Mouse (Mus musculus) olfactory bulb, adult 2 months (tissue): ENCODE measurements around the gene Emsy.

Experiments
- CTCF ChIP-seq: fragments of 200-500 bp; IDR thresholded peaks from 2 replicates; pipeline ENCODE4 v1.5.1; 2012; ENCODE audit warnings: low read depth, mild to moderate bottlenecking, low read length, moderate library complexity; ENCODE audit not compliant: insufficient read depth
- POLR2A ChIP-seq: fragments of 200-500 bp; IDR thresholded peaks from 2 replicates; pipeline ENCODE4 v1.6.1; 2012; ENCODE audit warnings: mild to moderate bottlenecking, low read depth, low read length, moderate library complexity; ENCODE audit not compliant: insufficient read depth

DNA sequence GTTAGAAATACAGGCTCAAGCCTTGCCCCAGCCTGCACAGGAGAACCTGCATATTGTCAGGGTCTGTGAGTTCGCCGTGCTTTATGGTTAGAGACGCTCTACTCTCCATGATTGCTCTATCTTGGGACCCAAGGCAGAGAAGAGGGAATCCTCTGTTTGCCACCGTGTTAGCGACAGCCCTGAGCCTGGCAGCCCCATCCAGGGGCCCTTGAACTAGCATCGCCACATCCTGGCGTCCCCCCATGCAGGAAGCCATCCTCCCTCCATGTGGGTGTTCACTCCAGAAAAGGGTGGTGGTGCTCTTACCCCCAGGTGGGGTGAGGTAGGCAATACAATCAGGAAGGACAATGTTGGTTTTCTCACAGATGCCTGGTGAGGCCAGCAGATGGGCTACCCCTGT, 82.3 kb downstream of the Emsy start:
- TF ChIP-seq POLR2A (no peak), CTCF (no peak)
